Mouse (Mus musculus) liver, embryonic 13.5 days (tissue): ENCODE data around the gene Fam13a. TPM values are rescaled to one million over a fixed set of nuclear protein-coding genes. Genes with fewer than 3 reads are reported as not detected.

Source experiments
- ATAC-seq: fragments of 200-750 bp; cut with Nextera tagmentation; 2 replicates; pipeline ENCODE4 v1.8.0; 2017; ENCODE audit warnings: low read depth, mild to moderate bottlenecking, moderate number of reproducible peaks, moderate library complexity
- DNase-seq: peaks from one replicate; pipeline ENCODE4 v3.0.0; 2022
- H3K27ac ChIP-seq: fragments of 300-500 bp; sonication (generic); 2 replicates; pipeline ENCODE4 v1.5.1; 2015; ENCODE audit warnings: moderate library complexity, mild to moderate bottlenecking, inconsistent platforms
- H3K27me3 ChIP-seq: fragments of 300-500 bp; sonication (generic); 2 replicates; pipeline ENCODE4 v1.6.1; 2015; ENCODE audit warnings: mild to moderate bottlenecking, inconsistent platforms
- H3K36me3 ChIP-seq: fragments of 300-500 bp; sonication (generic); 2 replicates; pipeline ENCODE4 v1.6.1; 2015; ENCODE audit warnings: mild to moderate bottlenecking, inconsistent platforms
- H3K4me1 ChIP-seq: fragments of 300-500 bp; sonication (generic); replicated peaks from 2 replicates; pipeline ENCODE4 v1.6.1; 2015; ENCODE audit warnings: inconsistent platforms
- H3K4me2 ChIP-seq: fragments of 300-500 bp; sonication (generic); 2 replicates; pipeline ENCODE4 v1.6.1; 2015; ENCODE audit warnings: inconsistent platforms, mild to moderate bottlenecking, moderate library complexity
- H3K4me3 ChIP-seq: fragments of 300-500 bp; sonication (generic); replicated peaks from 2 replicates; pipeline ENCODE4 v1.5.1; 2015; ENCODE audit warnings: mild to moderate bottlenecking, inconsistent platforms
- H3K9ac ChIP-seq: fragments of 300-500 bp; sonication (generic); 2 replicates; pipeline ENCODE4 v1.6.1; 2015; ENCODE audit warnings: mild to moderate bottlenecking, inconsistent platforms
- H3K9me3 ChIP-seq: fragments of 300-500 bp; sonication (generic); replicated peaks from 2 replicates; pipeline ENCODE4 v1.6.1; 2016; ENCODE audit warnings: inconsistent platforms
- WGBS: fragments of 180-500 bp; shearing (Covaris S2); methylation state at CpG from one replicate; pipeline ENCODE4 v1.1.7; 2015; ENCODE audit not compliant: insufficient replicate concordance; 5-methylcytosine and 5-hydroxymethylcytosine counted together
- polyA plus RNA-seq: library from polyadenylated mRNA; unstranded; fragments of >200 nt; fragmentation: Nextera tagmentation; extraction: Ambion mirVana; gene quantifications from 2 replicates; pipeline ENCODE4 v1.2.1, GENCODE M21; 2015

Gene Fam13a
- polyA plus RNA-seq = 0.67 and 0.75 TPM in 2 replicates

DNA sequence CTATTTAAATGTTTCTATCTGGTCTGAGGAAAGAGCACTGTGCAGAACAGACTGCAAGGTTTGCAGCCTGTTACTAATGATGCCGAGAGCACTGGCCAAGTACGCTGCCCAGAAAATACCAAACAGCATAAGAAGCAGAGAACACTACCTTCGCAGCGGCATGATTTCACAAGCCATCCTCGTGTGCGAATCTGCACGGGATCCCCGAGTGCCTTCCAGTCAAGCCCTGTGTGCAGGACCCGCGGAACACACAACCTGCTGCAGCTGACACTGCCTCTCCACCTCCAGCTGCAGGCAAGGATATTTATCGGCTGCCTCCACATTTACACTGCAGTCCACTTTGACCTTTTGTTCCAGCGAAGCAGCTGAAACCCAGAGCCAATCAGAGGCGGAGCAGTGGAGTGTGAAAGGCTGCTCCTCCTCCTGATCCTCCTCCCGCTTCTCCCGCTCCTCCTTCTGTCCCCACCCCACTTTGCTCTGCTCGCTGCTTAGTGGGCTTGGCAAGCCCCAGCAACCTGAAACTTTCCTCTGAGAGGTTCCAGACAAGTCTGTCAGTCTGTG, at the start of gene Fam13a:
Gene Fam13a, minus strand, starts transcription at position 386 of the 561 bp plus-strand sequence.
- Histone ChIP-seq H3K27ac (no peak within 1 kb of the TSS), H3K9me3 (no peaks in the 10 kb centered on the region), H3K27me3 (no peaks in the 10 kb centered on the region), H3K4me2 (peak within 1 kb of the TSS; percentile 65), H3K4me1 (0 out of 2 replicates have a peak, but pooled peaks cover 2% of the 10 kb centered on the region), H3K4me3 (peak within 1 kb of the TSS; percentile 54), H3K36me3 (no peaks in the 10 kb centered on the region), H3K9ac (no peak within 1 kb of the TSS; the same call in 1 of the 2 replicates)
- DNase-seq (peak; percentile 50), ATAC-seq (peak; percentile 94)
- under 1% methylated on average over 16 of the region's 16 CpGs for whole genome bisulfite sequencing

DNA sequence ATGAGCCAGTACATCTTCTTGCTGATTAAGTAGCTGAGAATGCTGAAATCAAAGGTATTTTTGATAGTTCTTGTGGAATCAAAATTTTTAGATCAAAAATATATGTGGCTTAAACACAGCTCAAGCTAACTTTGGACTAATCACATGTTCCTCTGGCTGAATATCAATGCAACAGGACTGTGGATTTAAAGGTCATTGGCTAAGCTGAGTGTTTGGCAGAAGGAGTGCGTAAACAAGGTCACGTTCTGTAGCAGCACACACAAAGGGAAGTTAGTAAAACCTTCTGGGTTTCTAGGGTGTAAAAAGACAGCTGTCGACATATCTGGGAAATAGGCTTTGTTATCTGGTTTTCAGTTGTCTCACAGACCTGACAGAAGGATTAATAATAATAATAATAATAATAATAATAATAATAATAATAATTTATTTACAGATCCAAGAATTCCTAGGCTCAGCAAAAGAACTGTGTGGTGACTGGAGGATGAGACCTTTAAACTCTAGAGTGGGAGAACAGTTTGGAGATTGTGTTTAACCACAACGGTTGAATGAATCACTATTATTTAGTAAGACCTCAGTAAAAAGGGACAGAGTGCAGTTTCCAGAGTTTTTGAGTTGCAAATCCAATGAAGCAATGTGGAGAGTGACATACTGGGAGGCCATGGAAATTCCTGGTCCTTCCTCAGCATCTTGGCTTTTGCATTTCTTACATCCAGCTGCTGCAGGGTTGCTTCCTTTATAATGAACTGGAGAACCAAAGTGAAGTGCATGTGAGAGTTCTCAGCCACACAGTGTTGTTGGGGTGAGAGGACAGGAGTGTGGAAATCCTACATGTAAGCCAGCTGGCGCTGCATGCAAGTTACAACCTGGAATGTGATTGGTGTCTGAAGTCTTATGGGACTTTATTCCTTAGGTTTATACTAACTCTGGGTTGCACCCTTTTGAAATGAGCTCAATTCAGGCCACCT, 48.0 kb upstream of the Fam13a start:
- Histone ChIP-seq H3K4me1 (no peaks in the 10 kb centered on the region), H3K4me3 (no peak overlapping the region), H3K4me2 (no peak overlapping the region), H3K9me3 (peaks cover 14% of the 10 kb centered on the region; the same call in 1 of the 2 replicates), H3K27me3 (no peaks in the 10 kb centered on the region), H3K9ac (no peak overlapping the region), H3K36me3 (no peaks in the 10 kb centered on the region), H3K27ac (no peak overlapping the region)
- WGBS = 63% methylated on average over 5 of the region's 5 CpGs
- DNase-seq (no peak), ATAC-seq (no peak)

DNA sequence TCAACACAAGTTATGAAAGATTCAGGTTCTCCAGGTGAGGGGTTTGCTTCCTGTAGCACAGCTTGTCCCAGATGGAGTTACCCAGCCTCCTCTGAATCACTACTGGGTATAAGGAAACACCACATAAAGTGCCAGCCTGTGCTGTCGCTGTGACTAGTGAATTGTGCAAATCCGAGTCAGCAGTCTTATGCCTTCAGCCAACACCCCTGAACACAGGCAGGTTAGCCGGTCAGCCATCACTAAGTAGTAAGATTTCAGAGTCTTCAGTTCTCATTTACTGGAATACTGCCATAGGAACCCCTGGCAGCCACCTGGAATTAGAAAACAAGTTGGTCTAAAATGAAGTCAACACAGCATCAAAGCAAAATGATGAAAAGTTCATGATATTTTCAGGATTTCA, 47.3 kb upstream of the Fam13a start:
- Histone ChIP-seq H3K27me3 (no peaks in the 10 kb centered on the region), H3K4me3 (no peak overlapping the region), H3K9me3 (peaks cover 14% of the 10 kb centered on the region; the same call in 1 of the 2 replicates), H3K36me3 (no peaks in the 10 kb centered on the region), H3K9ac (no peak overlapping the region), H3K4me2 (no peak overlapping the region), H3K4me1 (no peaks in the 10 kb centered on the region), H3K27ac (no peak overlapping the region)
- DNase-seq (no peak), ATAC-seq (no peak)
- 62% methylated on average over 3 of the region's 3 CpGs for WGBS

- Histone ChIP-seq H3K4me3 (no peak overlapping the region), H3K27me3 (no peaks in the 10 kb centered on the region), H3K4me2 (no peak overlapping the region), H3K36me3 (no peaks in the 10 kb centered on the region), H3K4me1 (no peaks in the 10 kb centered on the region), H3K27ac (no peak overlapping the region), H3K9ac (no peak overlapping the region), H3K9me3 (no peaks in the 10 kb centered on the region)
- 80% methylated on average over 5 of the region's 5 CpGs for WGBS
- no peak for ATAC-seq
- DNase-seq = no peak
Observed at GRCm38 (mm10) chr6:59068187-59068586, 43.8 kb upstream of the Fam13a start.

DNA sequence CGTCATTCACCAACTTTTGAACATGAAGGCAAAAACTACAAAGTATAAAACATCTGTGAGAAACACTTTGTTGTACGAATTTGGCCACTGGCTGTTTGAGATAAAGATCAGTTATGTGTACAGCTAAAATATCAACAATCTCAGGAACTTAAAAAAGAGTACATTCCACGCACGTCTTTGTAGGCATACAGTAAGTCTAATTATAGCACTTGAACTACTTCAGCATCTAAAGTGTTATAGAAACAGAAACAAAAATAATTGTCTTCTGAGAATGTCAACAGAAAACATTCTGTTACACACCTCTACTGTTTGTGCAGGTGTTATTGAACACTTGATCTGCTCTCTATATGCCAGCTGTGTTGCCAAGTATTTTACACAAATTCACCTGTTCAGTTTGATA, 40.1 kb upstream of the Fam13a start:
- H3K36me3 ChIP-seq = no peaks in the 10 kb centered on the region
- H3K9me3 ChIP-seq = no peaks in the 10 kb centered on the region
- no peaks in the 10 kb centered on the region for H3K27me3 ChIP-seq
- DNase-seq (no peak), ATAC-seq (no peak)
- H3K4me1 ChIP-seq = no peaks in the 10 kb centered on the region
- H3K4me3 ChIP-seq = no peak overlapping the region
- H3K27ac ChIP-seq = no peak overlapping the region
- 50% methylated on average over 4 of the region's 4 CpGs for WGBS
- no peak overlapping the region for H3K9ac ChIP-seq
- no peak overlapping the region for H3K4me2 ChIP-seq

DNA sequence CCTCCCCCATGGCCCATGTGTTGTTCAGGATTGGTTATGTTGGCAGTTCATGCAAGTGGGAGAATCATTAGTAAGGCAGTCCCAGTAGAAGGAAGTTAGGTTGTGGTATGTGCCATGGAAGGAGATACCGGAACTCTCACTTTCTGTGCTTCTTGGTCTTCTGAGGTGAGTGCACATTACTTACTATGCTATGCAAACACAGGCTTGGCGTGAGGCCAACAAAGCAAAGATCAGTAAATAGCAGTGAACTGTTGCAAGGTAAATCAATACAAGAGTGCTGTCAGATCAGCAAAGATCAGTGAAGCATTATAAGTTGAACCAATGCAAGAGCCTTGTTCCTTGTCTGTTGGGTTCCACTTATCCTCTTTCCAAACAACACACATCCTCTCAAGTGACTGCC, 28.9 kb upstream of the Fam13a start:
- Histone ChIP-seq H3K27ac (no peak overlapping the region), H3K4me1 (peaks cover 3% of the 10 kb centered on the region; the same call in 1 of the 2 replicates), H3K9ac (no peak overlapping the region), H3K27me3 (no peaks in the 10 kb centered on the region), H3K4me2 (no peak overlapping the region), H3K4me3 (no peak overlapping the region), H3K9me3 (no peaks in the 10 kb centered on the region), H3K36me3 (no peaks in the 10 kb centered on the region)
- no peak for ATAC-seq
- DNase-seq = no peak
- WGBS = 60% methylated on average over 2 of the region's 2 CpGs

- H3K9ac ChIP-seq = no peak overlapping the region
- no peak for ATAC-seq
- no peaks in the 10 kb centered on the region for H3K4me1 ChIP-seq
- H3K9me3 ChIP-seq = no peaks in the 10 kb centered on the region
- no peak overlapping the region for H3K4me2 ChIP-seq
- no peak overlapping the region for H3K27ac ChIP-seq
- WGBS = 63% methylated on average over 1 of the region's 1 CpGs
- H3K36me3 ChIP-seq = no peaks in the 10 kb centered on the region
- H3K27me3 ChIP-seq = no peaks in the 10 kb centered on the region
- no peak for DNase-seq
- H3K4me3 ChIP-seq = no peak overlapping the region
Observed at GRCm38 (mm10) chr6:59039719-59040118, 15.4 kb upstream of the Fam13a start.

DNA sequence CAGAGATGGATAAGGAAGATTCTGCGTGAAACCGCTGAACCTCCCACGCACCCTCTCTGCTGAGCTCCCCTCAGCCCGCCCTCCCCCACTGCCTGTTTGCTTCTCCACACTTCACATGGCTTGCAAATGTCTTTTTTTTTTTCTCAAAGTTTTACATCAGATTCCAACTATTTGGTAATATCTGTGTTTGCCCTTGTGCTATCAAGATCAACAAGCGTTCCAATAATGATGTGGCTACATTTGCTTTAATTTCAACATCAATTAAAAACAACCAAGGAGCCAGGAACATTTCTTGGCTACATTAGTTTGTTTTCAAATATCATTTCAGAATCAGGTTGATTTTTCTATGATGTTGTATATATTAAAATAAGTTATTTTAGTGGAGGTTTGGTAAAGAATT, 8.4 kb upstream of the Fam13a start:
- DNase-seq = no peak
- no peak overlapping the region for H3K9ac ChIP-seq
- H3K9me3 ChIP-seq = no peaks in the 10 kb centered on the region
- no peaks in the 10 kb centered on the region for H3K27me3 ChIP-seq
- no peak overlapping the region for H3K27ac ChIP-seq
- H3K4me3 ChIP-seq = no peak overlapping the region
- no peaks in the 10 kb centered on the region for H3K36me3 ChIP-seq
- ATAC-seq = no peak
- 66% methylated on average over 5 of the region's 5 CpGs for WGBS
- no peaks in the 10 kb centered on the region for H3K4me1 ChIP-seq
- H3K4me2 ChIP-seq = no peak overlapping the region

DNA sequence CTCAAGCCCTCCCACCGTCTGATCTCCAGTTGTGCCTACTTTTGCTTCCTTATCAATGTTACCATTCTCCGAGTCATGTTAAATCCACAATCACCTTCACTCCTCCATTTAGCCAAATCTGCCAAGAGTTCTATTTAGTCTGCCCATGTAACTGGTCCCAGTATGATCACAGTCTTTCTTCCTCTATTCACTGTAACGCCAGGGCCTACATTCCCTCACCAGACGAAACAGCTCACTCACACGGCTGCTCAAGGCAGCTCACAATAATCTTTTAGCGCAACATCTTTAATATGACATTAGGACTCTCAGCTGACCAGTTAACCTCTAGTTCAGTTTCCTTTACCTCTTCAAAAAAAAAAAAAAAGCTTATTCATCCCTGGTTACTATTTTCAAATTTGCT, 7.2 kb upstream of the Fam13a start:
- Histone ChIP-seq H3K27me3 (no peaks in the 10 kb centered on the region), H3K9me3 (no peaks in the 10 kb centered on the region), H3K36me3 (no peaks in the 10 kb centered on the region), H3K4me3 (no peak overlapping the region), H3K4me1 (no peaks in the 10 kb centered on the region), H3K4me2 (no peak overlapping the region), H3K9ac (no peak overlapping the region), H3K27ac (no peak overlapping the region)
- DNase-seq (no peak), ATAC-seq (no peak)
- 63% methylated on average over 6 of the region's 6 CpGs for whole genome bisulfite sequencing

DNA sequence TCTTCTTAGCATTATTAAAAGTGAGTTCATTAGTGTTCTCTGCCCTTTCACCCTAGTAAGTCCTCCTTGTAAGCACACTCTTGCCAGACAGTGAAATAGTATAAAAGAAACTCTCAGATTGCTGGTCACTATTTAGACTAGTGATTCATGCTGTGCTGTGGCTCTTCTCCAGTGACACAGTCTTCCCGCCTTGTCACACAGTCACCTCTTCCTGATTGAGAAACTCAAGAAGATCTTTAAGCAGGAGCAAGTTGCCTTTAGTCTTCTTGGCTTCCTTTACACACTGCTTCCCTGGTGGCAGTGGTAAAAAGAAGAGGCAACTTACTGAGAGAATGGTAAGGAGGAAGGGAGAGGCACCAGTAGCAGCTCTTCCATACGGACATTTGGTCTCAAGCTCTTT, 6.3 kb upstream of the Fam13a start:
- H3K36me3 ChIP-seq = no peaks in the 10 kb centered on the region
- DNase-seq = no peak

DNA sequence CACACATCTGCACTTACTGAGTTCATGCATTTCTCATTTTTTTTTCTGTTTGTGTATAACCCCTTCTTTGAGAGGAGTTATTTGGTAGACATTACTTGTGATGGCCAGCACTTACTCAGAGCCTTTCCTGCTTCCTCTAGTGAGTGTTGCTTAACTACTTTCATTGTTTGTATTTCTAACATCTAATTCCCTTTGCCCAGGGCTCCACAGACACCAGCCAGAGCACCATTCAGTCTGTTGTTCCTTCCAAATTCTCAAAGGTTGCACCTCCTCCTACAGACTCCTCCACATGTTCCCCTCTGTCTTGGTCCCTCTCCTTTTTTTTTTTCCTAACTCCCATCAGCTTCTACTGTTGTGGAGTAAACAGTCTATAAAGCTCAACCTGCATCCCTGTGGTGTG, 5.7 kb upstream of the Fam13a start:
- no peak for DNase-seq
- Histone ChIP-seq H3K27ac (no peak overlapping the region), H3K4me2 (no peak overlapping the region), H3K9me3 (no peaks in the 10 kb centered on the region), H3K36me3 (no peaks in the 10 kb centered on the region), H3K27me3 (no peaks in the 10 kb centered on the region), H3K9ac (no peak overlapping the region), H3K4me1 (no peaks in the 10 kb centered on the region), H3K4me3 (no peak overlapping the region)
- no peak for ATAC-seq

More for the DNA sequence above, 6.3 kb upstream of the Fam13a start:
- H3K4me3 ChIP-seq = no peak overlapping the region
- H3K9me3 ChIP-seq = no peaks in the 10 kb centered on the region
- no peaks in the 10 kb centered on the region for H3K4me1 ChIP-seq
- no peak for ATAC-seq
- 71% methylated on average over 2 of the region's 2 CpGs for WGBS
- no peak overlapping the region for H3K27ac ChIP-seq
- H3K9ac ChIP-seq = no peak overlapping the region
- H3K4me2 ChIP-seq = no peak overlapping the region
- H3K27me3 ChIP-seq = no peaks in the 10 kb centered on the region
